Mouse (Mus musculus): ENCODE data around the gene Kcna10. TPM values are rescaled to one million over a fixed set of nuclear protein-coding genes. Genes with fewer than 3 reads are reported as not detected.

Gene Kcna10
- polyA plus RNA-seq, 1 experiment from 2014 or later, result not detected

- WGBS, result 71% methylated on average over 3 of the region's 3 CpGs
- no peaks in the 10 kb centered on the region; the same call in 1 of the 2 replicates for H3K27me3 ChIP-seq (ENCODE audit: control insufficient read depth, insufficient read depth, low read length)
- H3K4me2 ChIP-seq (ENCODE audit: low read length), result no peak overlapping the region
- no peaks in the 10 kb centered on the region for H3K4me1 ChIP-seq (ENCODE audit: control insufficient read depth in 2 of 2, insufficient read depth in 2 of 2, low read length in 2 of 2)
- H3K4me3 ChIP-seq (ENCODE audit: control insufficient read depth in 1 of 2, insufficient read depth in 1 of 2, low read depth in 1 of 2, low read length in 2 of 2), result no peak overlapping the region
- H3K9me3 ChIP-seq (ENCODE audit: control insufficient read depth, low read length), result 0 out of 2 replicates have a peak, but pooled peaks cover 3% of the 10 kb centered on the region
- no peaks in the 10 kb centered on the region for H3K36me3 ChIP-seq (ENCODE audit: control insufficient read depth, insufficient read depth, low read length)
- no peak overlapping the region for H3K9ac ChIP-seq (ENCODE audit: low read length)
- ATAC-seq (ENCODE audit: insufficient number of reproducible peaks, insufficient read depth, low FRiP score, low read depth), result no peak
- H3K27ac ChIP-seq (replicated peaks in 1 of 2; ENCODE audit: control insufficient read depth in 1 of 2, insufficient read depth in 1 of 2, low read depth in 2 of 2, low read length in 2 of 2), result no peak overlapping the region
Measured at GRCm38 (mm10) chr3:107204413-107204812, 21.6 kb downstream of the Kcna10 start.

- no peaks in the 10 kb centered on the region for H3K27me3 ChIP-seq (ENCODE audit: control insufficient read depth, insufficient read depth, low read length)
- no peak overlapping the region for H3K27ac ChIP-seq (replicated peaks in 1 of 2; ENCODE audit: control insufficient read depth in 1 of 2, insufficient read depth in 1 of 2, low read depth in 2 of 2, low read length in 2 of 2)
- no peak overlapping the region for H3K4me3 ChIP-seq (ENCODE audit: control insufficient read depth in 1 of 2, insufficient read depth in 1 of 2, low read depth in 1 of 2, low read length in 2 of 2)
- 0 out of 2 replicates have a peak, but pooled peaks cover 3% of the 10 kb centered on the region for H3K9me3 ChIP-seq (ENCODE audit: control insufficient read depth, low read length)
- no peaks in the 10 kb centered on the region for H3K36me3 ChIP-seq (ENCODE audit: control insufficient read depth, insufficient read depth, low read length)
- no peak overlapping the region for H3K9ac ChIP-seq (ENCODE audit: low read length)
- H3K4me2 ChIP-seq (ENCODE audit: low read length), result no peak overlapping the region
- H3K4me1 ChIP-seq (ENCODE audit: control insufficient read depth in 2 of 2, insufficient read depth in 2 of 2, low read length in 2 of 2), result no peaks in the 10 kb centered on the region
- no peak for ATAC-seq (ENCODE audit: insufficient number of reproducible peaks, insufficient read depth, low FRiP score, low read depth)
Measured at GRCm38 (mm10) chr3:107205170-107205569, 22.3 kb downstream of the Kcna10 start.

GRCm38 (mm10) chr3:107205994-107206393 lies 23.1 kb downstream of the Kcna10 start:
- no peak overlapping the region for H3K27ac ChIP-seq (replicated peaks in 1 of 2; ENCODE audit: control insufficient read depth in 1 of 2, insufficient read depth in 1 of 2, low read depth in 2 of 2, low read length in 2 of 2)
- H3K9ac ChIP-seq (ENCODE audit: low read length), result no peak overlapping the region
- H3K4me2 ChIP-seq (ENCODE audit: low read length), result no peak overlapping the region
- 9% methylated on average over 4 of the region's 4 CpGs for WGBS
- H3K4me3 ChIP-seq (ENCODE audit: control insufficient read depth in 1 of 2, insufficient read depth in 1 of 2, low read depth in 1 of 2, low read length in 2 of 2), result no peak overlapping the region
- no peaks in the 10 kb centered on the region for H3K9me3 ChIP-seq (ENCODE audit: control insufficient read depth, low read length)
- no peaks in the 10 kb centered on the region for H3K4me1 ChIP-seq (ENCODE audit: control insufficient read depth in 2 of 2, insufficient read depth in 2 of 2, low read length in 2 of 2)
- H3K27me3 ChIP-seq (ENCODE audit: control insufficient read depth, insufficient read depth, low read length), result no peaks in the 10 kb centered on the region
- ATAC-seq (ENCODE audit: insufficient number of reproducible peaks, insufficient read depth, low FRiP score, low read depth), result no peak
- no peaks in the 10 kb centered on the region for H3K36me3 ChIP-seq (ENCODE audit: control insufficient read depth, insufficient read depth, low read length)

GRCm38 (mm10) chr3:107206490-107207150 lies 23.8 kb downstream of the Kcna10 start:
- Histone ChIP-seq H3K4me3 (ENCODE audit: control insufficient read depth in 1 of 2, insufficient read depth in 1 of 2, low read depth in 1 of 2, low read length in 2 of 2) (no peak overlapping the region), H3K9me3 (ENCODE audit: control insufficient read depth, low read length) (no peaks in the 10 kb centered on the region), H3K4me2 (ENCODE audit: low read length) (no peak overlapping the region), H3K27ac (replicated peaks in 1 of 2; ENCODE audit: control insufficient read depth in 1 of 2, insufficient read depth in 1 of 2, low read depth in 2 of 2, low read length in 2 of 2) (no peak overlapping the region), H3K36me3 (ENCODE audit: control insufficient read depth, insufficient read depth, low read length) (no peaks in the 10 kb centered on the region), H3K4me1 (ENCODE audit: control insufficient read depth in 2 of 2, insufficient read depth in 2 of 2, low read length in 2 of 2) (no peaks in the 10 kb centered on the region), H3K27me3 (ENCODE audit: control insufficient read depth, insufficient read depth, low read length) (no peaks in the 10 kb centered on the region), H3K9ac (ENCODE audit: low read length) (no peak overlapping the region)
- 48% methylated on average over 4 of the region's 4 CpGs for WGBS
- no peak for ATAC-seq (ENCODE audit: insufficient number of reproducible peaks, insufficient read depth, low FRiP score, low read depth)

GRCm38 (mm10) chr3:107207625-107208253 lies 24.9 kb downstream of the Kcna10 start:
- 64% methylated on average over 7 of the region's 7 CpGs for WGBS
- ATAC-seq (ENCODE audit: insufficient number of reproducible peaks, insufficient read depth, low FRiP score, low read depth), result no peak

GRCm38 (mm10) chr3:107214606-107215005 lies 31.8 kb downstream of the Kcna10 start:
- H3K27me3 ChIP-seq (ENCODE audit: control insufficient read depth, insufficient read depth, low read length), result 0 out of 2 replicates have a peak, but pooled peaks cover 2% of the 10 kb centered on the region
- H3K4me1 ChIP-seq (ENCODE audit: control insufficient read depth in 2 of 2, insufficient read depth in 2 of 2, low read length in 2 of 2), result no peaks in the 10 kb centered on the region
- no peak overlapping the region for H3K4me2 ChIP-seq (ENCODE audit: low read length)
- 75% methylated on average over 5 of the region's 5 CpGs for WGBS
- no peaks in the 10 kb centered on the region for H3K9me3 ChIP-seq (ENCODE audit: control insufficient read depth, low read length)
- H3K9ac ChIP-seq (ENCODE audit: low read length), result no peak overlapping the region
- no peaks in the 10 kb centered on the region for H3K36me3 ChIP-seq (ENCODE audit: control insufficient read depth, insufficient read depth, low read length)
- no peak overlapping the region for H3K4me3 ChIP-seq (ENCODE audit: control insufficient read depth in 1 of 2, insufficient read depth in 1 of 2, low read depth in 1 of 2, low read length in 2 of 2)
- no peak for ATAC-seq (ENCODE audit: insufficient number of reproducible peaks, insufficient read depth, low FRiP score, low read depth)
- no peak overlapping the region for H3K27ac ChIP-seq (replicated peaks in 1 of 2; ENCODE audit: control insufficient read depth in 1 of 2, insufficient read depth in 1 of 2, low read depth in 2 of 2, low read length in 2 of 2)

More at GRCm38 (mm10) chr3:107207625-107208253, 24.9 kb downstream of the Kcna10 start:
- H3K27ac ChIP-seq (replicated peaks in 1 of 2; ENCODE audit: control insufficient read depth in 1 of 2, insufficient read depth in 1 of 2, low read depth in 2 of 2, low read length in 2 of 2), result no peak overlapping the region
- H3K9me3 ChIP-seq (ENCODE audit: control insufficient read depth, low read length), result no peaks in the 10 kb centered on the region
- H3K9ac ChIP-seq (ENCODE audit: low read length), result no peak overlapping the region
- no peaks in the 10 kb centered on the region for H3K36me3 ChIP-seq (ENCODE audit: control insufficient read depth, insufficient read depth, low read length)
- H3K4me2 ChIP-seq (ENCODE audit: low read length), result no peak overlapping the region
- H3K4me3 ChIP-seq (ENCODE audit: control insufficient read depth in 1 of 2, insufficient read depth in 1 of 2, low read depth in 1 of 2, low read length in 2 of 2), result no peak overlapping the region
- no peaks in the 10 kb centered on the region for H3K27me3 ChIP-seq (ENCODE audit: control insufficient read depth, insufficient read depth, low read length)
- no peaks in the 10 kb centered on the region for H3K4me1 ChIP-seq (ENCODE audit: control insufficient read depth in 2 of 2, insufficient read depth in 2 of 2, low read length in 2 of 2)

- H3K4me3 ChIP-seq (ENCODE audit: control insufficient read depth in 1 of 2, insufficient read depth in 1 of 2, low read depth in 1 of 2, low read length in 2 of 2), result no peak overlapping the region
- H3K9me3 ChIP-seq (ENCODE audit: control insufficient read depth, low read length), result no peaks in the 10 kb centered on the region
- no peaks in the 10 kb centered on the region for H3K36me3 ChIP-seq (ENCODE audit: control insufficient read depth, insufficient read depth, low read length)
- no peak overlapping the region for H3K9ac ChIP-seq (ENCODE audit: low read length)
- no peaks in the 10 kb centered on the region for H3K4me1 ChIP-seq (ENCODE audit: control insufficient read depth in 2 of 2, insufficient read depth in 2 of 2, low read length in 2 of 2)
- no peak overlapping the region for H3K4me2 ChIP-seq (ENCODE audit: low read length)
- 71% methylated on average over 8 of the region's 8 CpGs for WGBS
- H3K27me3 ChIP-seq (ENCODE audit: control insufficient read depth, insufficient read depth, low read length), result 0 out of 2 replicates have a peak, but pooled peaks cover 2% of the 10 kb centered on the region
- no peak for ATAC-seq (ENCODE audit: insufficient number of reproducible peaks, insufficient read depth, low FRiP score, low read depth)
- H3K27ac ChIP-seq (replicated peaks in 1 of 2; ENCODE audit: control insufficient read depth in 1 of 2, insufficient read depth in 1 of 2, low read depth in 2 of 2, low read length in 2 of 2), result no peak overlapping the region
Measured at GRCm38 (mm10) chr3:107216400-107217100, 33.7 kb downstream of the Kcna10 start.
